Mouse (Mus musculus): Measurements from ENCODE around the gene Psmd3.
A peak's percentile ranks its signal among the peaks of the same experiment; 100 is the strongest.
"Not testable (repeated sequence)": the region's sequence is repeated elsewhere in the genome, so short reads cannot be mapped to it uniquely, and the experiment has no call there.

Psmd3 gene

DNA sequence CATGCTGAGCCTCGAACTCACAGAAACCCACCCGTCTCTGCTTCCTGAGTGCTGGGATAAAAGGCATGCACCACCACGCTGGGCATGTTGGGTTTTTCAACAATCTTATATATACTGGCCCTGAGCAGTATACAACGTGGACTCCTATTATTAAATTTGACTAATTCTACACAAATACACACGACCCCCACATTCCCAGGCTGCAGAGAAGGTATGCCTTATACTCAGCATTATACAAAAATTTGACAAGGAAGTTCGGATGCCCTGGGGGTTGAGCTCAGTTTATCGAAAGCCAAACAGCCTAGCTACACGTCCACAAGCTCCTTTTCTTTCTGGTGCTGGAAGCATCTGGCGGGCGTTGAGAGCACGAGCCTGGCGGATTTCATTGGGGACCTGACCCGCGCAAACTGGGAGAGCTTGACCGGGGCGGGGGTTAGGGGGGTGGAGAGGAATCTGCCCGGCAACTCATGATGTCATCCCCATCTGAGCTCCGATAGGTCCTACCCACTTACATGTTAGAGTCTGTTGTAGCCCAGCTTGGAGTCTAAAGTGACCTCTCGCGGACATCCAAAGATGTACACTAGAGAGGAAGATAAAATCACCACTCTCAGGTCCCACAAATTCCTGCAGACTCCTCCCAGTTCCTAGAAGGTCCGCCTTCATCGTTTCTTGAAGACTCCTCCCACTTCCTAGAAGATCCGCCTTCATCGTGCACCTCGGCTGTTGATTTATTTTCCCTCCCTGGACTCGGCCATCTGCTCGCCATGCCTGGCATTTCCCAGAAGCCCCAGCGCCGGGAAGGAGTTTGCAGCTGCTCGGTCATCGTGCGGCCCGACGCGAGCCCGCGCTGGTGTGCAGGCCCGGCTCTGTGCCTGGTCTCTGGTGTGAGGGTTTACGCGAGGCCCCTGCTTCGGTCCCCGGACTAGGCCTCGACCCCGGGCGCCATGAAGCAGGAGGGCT, at the start of gene Psmd3:
Psmd3 (plus strand) TSS at position 769 of the 960 bp plus-strand sequence.
- peak; percentile 98 for DNase-seq

DNA sequence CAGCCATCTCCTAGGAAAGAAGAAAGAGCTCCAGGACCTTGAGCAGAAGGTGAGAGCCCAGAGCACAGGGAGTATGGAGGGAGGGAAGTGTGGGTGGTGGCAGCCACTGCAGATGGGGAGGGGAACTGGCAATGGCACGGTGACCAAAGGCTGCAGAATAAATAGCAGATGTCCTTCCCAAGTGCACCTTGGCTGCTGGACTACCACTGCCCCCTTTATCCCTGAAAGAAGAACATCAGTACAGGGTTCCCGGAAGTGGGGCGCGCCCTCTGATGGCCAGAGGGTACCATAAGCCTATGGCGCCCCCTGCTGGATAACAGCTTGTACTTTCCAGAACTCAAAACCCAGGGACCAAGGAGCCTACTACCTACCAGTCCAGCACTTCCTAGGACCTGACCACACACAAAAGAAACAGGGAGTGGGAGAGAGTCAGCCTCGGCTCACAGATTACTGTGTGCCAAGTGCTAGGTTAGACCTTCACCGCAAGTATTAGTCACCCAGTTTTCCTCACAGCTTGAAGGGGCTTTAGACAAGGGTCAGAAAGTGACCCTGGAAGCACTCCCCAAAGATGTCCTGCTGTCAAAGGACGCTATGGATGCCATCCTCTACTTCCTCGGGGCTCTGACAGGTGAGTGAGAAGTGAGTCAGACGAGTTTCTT, 46.9 kb upstream of the Psmd3 start:
- peak; percentile 28 for DNase-seq

DNA sequence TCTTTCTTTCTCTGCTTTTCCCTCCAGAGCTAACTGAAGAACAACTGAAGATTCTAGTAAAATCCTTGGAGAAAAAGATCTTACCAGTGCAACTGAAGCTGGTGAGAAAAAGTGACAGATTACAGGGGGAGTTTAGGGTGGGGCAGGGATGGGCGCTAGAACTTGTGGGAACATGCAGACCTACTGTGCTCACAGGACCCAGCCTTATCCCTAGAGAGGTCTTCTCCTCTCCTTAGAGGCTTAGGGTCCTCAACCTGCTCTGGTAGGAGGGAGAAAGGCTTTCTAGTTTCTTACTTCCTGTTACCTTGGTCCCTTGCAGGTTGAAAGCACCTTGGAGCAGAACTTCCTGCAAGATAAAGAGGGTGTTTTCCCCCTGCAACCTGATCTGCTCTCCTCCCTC, 44.9 kb upstream of the Psmd3 start:
- no peak for DNase-seq

DNA sequence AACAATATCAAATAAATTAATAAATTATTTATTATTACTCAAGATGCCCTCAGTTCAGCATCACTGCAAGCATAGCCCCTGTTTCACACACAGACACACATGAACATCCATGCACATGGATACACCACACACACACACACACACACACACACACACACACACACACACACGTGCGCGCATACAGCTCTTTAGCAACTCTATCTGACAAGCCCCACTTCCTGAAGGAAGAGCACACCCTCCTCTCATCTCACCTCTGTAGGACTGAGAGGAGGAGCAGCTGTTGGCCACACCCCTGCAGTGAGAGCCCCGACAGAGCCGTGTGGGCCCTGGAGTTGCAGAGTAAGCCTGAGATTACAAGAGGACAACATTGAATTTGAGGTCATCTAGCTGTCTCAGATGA, 42.3 kb upstream of the Psmd3 start:
- DNase-seq = no peak

DNA sequence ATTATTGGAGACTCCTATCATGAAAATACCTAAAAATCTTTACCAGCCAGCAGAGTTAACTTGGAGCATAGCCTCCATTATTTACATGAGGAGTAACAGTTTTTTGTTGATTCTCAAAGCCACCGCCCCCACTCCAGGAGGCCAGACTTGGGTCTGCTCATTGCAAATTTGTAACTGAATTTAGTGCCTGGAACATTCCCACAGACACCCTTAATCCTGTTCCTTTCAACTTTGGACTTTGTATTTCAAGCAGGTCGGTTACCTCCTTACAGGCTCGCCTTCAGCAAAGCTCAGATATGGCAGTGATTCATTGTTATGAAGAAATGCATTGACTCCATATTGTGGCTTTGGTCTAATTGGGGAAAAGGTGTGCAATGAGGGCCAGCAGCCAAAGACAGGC, 37.6 kb upstream of the Psmd3 start:
- no peak for DNase-seq

DNA sequence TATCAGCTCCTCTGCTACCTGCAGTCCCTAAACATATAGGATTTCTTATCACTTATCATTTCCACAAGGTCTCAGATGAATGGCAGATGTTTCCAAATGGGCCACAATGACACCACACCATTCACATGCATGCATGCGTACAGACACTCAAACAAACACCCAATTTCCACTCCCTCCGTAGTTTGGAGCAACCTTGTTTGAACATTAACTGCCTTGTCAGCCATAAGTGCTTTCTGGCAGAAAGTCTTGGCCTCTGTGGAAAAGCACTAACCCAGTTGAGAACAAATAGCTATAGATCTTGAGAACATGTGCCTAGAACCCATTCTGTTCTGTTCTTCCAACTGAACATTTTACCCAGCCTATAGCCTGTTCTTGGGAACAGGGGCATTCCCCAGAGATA, 36.4 kb upstream of the Psmd3 start:
- peak; percentile 14 for DNase-seq

DNA sequence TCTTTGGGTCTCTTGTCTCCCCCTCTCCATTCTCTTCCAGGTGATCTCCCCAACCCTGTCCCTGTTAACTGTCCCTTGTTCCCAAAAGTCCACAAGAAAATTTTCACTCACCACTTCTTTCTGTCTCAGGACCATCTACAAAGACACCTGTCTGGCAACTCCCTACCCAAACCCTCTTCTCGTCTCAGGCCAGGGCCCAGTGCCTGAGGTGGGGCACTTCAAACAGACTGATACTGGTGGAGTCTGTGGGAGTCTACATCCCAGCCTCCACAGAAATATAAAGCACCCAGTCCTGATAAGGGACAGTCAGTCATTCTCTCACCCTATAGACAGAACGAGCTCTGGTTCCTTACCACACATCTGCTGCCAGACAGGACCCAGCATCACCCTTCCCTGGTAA, 35.9 kb upstream of the Psmd3 start, which contains the start of gene Gsdma2:
Gsdma2 (plus strand) TSS at position 301 of the 400 bp plus-strand sequence.
- DNase-seq = no peak

DNA sequence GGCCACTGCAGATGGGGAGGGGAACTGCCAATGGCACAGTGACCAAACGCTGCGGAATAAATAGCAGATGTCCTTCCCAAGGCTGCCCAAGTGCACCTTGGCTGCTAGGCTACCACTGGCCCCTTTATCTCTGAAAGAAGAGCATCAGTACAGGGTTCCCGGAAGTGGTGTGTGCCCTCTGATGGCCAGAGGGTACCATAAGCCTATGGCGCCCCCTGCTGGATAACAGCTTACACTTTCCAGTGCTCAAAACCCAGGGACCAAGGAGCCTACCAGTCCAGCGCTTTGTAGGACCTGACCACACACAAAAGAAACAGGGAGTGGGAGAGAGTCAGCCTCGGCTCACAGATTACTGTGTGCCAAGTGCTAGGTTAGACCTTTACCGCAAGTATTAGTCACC, 27.3 kb upstream of the Psmd3 start:
- peak; percentile 65 for DNase-seq

DNA sequence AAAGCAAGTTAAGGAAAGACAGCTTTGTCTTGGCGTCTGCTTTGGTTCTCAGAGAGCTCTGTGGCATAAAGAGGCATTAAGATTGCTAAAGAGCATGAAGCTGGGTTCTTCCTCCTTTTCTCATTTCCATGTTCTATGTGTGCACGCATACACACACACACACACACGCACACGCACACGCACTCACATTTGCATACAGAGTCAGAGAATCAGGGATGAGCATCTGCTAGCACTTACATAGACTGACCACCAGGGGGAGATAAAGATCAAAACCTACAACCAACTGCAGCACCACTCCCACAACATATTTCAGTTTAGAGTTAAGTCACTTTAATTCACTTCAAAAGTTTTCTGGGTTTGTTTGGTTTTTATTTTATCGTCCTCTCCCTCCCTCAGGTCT, 21.8 kb upstream of the Psmd3 start:
- DNase-seq = peak; percentile 7

DNA sequence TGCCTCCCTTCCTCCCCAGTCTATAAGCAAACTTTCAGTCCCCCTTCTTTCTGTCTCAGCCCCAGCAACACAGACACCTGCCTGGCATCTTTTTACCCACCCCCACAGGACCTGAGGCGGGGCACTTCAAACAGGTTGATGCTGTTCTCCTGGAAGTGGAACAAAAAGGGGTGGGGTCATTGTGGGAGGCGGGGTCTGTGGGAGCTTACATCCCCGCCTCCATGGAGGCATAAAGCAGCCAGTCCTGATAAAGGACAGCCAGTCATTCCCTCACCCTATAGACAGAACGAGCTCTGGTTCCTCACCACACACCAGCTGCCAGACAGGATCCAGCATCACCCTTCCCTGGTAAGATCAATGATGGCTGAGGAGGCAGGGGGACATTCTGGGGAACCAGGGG, 18.3 kb upstream of the Psmd3 start, which contains the start of gene Gsdma:
Gsdma (plus strand) TSS at position 261 of the 400 bp plus-strand sequence.
- no peak for DNase-seq

DNA sequence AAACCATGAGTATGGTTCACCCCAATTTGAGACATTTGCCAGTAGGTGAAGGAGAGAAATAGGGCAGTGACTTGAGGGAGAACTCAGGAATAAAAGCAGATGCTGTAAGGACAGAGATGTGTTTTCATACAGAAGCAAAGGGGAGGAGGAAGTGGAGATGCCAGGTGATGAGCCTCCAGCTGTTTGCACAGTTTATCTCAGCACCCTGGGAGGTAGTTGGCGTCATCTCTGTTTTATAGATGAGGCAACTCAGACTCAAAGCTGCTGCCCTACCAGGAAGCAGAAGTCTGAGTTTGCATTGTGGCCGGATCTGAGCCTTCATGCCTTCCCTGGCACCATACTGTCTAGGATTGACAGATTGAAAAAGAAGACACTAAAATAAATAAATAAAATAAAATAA, 13.4 kb upstream of the Psmd3 start:
- DNase-seq = no peak

DNA sequence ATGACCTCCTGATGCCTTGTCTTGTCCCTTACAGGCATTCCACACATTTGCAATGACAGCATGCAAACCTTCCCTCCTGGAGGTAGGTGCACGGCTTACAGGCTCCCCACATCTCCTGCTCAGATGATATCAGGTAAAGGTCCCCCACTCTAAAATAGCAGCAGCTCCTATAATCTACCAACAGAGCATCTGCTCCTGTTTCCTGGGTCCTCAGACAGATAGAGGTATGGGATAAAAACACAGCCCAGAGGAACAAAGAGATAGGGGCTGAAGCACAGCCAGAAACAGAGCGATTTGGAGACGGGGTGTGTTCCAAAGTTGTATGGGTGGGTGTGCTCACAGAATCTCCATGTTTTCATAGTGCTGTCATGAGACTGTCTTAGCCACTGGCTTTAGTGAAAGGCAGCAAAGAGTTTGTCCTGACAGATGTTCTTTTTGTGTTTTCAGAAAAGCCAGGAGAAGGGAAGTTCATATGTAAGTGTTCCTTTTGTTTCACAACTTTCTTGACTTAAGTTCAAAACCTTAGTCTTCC, 11.0 kb upstream of the Psmd3 start:
- DNase-seq = no peak

DNA sequence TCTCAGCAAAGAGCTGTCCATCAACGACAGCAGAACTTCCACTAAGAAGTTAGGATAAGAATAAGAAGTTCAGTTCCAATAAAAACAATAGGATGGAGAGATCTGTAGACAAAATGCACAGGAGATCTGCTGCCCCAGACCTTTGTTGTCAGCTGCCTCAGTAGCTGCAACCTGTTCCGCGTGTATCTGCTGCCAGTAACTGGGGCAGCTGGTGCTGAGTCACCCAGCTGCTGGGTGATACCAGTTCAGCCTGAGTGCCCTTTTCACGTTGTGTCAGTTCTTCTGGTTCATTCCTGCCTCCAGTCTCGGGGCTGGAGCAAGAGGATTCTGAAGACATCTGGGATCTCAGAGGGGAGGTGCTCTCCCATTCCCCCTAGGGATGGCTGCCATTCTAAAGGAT, 10.5 kb upstream of the Psmd3 start:
- no peak for DNase-seq

DNA sequence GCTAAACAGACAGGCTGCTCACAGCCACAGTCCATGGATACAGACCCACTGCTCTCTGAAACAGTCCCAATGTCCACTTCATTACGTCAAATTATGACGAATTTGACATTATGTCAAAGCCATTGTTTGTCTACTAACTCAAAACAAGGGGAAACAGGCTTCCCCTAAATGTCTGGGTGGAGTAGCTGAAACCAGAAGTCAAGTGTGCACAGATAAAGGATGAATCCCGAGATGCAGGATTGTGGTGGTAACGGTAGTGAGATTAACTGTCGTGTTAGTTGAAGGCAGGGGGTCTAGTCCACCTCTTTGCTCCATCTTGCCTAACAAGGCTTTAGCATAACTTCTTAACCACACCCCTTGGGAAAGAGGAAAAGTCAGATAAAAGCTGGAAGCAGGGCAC, 9.9 kb upstream of the Psmd3 start:
- no peak for DNase-seq

DNA sequence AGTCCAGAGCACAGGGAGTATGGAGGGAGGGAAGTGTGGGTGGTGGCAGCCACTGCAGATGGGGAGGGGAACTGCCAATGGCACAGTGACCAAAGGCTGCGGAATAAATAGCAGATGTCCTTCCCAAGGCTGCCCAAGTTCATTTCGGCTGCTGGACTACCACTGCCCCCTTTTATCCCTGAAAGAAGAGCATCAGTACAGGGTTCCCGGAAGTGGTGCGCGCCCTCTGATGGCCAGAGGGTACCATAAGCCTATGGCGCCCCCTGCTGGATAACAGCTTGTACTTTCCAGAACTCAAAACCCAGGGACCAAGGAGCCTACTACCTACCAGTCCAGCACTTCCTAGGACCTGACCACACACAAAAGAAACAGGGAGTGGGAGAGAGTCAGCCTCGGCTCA, 9.2 kb upstream of the Psmd3 start:
- peak; percentile 61 for DNase-seq

DNA sequence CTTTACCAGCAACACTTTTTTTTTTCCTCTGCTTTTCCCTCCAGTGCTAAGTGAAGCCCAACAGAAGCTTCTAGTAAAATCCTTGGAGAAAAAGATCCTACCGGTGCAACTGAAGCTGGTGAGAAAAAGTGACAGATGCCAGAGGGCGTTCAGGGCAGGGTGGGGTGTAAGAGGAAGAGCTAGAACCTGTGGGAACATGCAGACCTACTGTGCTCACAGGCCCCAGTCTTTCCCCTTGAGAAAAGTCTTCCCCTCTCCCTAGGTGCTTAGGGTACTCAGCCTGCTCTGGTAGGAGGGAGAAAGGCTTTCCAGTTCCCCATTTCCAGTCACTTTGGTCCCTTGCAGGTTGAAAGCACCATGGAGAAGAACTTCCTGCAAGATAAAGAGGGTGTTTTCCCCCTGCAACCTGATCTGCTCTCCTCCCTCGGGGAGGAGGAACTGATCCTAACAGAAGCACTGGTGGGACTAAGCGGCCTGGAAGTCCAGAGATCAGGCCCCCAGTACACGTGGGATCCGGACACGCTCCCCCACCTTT, 6.5 kb upstream of the Psmd3 start:
- DNase-seq = no peak

DNA sequence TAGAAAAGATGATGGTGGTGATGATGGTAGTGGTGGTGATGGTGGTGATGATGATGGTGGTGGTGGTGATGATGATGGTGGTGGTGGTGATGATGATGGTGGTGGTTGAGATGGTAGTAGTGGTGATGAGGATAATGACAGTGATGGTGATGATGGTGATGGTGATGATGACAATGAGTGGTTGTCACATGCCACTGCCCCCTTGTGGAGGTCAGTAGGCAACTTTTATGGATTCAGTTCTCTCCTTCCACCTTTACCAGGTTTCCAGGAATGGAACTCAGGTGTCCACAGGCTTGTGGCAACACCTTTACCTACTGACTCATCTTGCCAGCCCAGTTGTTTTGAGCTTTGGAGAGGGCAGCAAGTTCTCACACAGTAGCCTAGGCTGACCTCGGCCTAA, 2.3 kb upstream of the Psmd3 start:
- no peak for DNase-seq

DNA sequence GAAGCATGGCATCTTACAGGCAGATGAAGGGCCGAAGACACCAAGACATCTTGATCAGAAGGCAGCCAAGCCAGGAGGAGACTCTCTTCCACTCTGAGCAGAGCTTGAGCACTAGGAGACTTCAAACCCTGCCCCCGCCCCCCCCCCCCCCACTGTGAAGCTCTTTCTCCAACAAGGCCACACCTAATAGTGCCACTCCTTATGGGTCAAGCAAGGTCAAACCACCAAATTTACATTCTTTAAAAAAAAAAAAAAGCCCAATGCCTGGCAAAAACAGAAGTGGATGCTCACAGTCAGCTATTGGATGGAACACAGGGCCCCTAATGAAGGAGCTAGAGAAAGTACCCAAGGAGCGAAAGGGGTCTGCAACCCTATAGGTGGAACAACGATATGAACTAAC, 1.8 kb upstream of the Psmd3 start:
- DNase-seq = not testable (repeated sequence)

DNA sequence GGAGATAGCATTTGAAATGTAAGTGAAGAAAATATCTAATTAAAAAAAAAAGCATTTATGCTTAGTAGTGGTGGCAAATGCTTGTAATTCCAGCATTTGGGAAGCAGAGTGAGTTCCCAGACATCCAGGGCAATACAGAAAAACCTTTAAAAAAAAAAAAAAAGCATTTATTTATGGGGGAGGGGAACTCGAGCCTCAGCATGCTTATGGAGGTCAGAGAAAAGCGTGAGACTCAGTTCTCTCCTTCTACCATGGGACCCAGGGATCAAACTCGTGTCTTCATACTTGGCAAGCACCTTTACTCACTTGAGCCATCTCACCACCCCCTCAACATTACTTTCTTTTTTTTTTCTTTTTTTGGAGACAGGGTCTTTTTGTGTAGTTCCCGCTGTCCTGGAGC, 1.2 kb upstream of the Psmd3 start:
- no peak for DNase-seq

DNA sequence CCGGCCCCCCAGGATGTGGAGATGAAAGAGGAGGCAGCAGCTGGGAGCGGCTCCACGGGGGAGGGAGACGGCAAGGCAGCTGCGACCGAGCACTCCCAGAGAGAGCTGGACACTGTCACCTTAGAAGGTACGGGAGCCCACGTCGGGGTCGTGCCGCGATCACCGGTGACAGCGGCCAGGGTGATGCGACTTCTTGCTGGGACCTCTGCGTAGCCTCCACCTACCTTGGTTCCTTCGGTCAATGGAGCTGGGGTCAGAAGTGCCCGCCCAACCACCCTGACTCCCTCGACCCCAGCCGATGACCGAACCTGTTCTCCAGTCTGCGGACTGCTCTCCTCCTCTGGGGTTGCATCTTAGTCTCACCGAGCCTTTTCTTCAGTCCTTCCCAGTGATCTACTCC, 457 bp downstream of the Psmd3 start:
- peak; percentile 31 for DNase-seq

DNA sequence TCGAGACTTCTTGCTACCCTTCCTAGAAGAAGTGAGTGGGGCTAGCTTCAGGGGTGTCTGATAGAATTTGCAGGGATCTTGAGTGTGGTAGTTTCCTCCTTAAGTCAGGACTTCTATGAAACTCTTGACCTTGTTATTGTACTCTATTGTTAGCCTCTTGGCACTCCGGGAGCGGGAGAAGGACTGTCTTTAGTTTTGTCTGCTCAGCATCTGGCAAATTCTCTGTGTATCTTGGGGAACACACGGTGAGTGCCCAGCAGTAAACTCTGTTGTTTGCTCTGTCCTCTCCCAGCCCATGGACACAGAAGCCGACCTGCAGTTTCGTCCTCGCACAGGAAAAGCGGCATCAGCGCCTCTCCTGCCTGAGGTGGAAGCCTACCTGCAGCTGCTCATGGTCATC, 3.3 kb downstream of the Psmd3 start:
- DNase-seq = peak; percentile 21

DNA sequence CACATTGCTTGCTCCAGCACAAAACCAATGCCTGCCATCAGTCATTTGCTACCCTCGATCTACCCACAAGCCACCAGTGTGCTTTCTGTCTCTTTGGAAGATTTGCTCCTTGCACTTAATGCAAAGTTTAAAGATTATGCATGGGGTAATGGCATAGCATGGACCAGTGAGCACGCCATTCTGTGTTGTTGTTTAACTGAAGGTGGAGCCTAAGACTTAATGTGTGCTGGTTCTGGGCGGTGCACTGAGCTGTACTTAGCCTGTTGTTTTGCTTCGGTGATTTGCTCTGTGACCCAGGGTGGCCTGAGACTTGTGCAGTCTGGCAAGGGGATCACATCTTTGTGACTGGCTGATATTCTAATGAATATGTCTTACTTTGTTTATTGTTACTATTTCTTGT, 4.6 kb downstream of the Psmd3 start:
- peak; percentile 70 for DNase-seq

DNA sequence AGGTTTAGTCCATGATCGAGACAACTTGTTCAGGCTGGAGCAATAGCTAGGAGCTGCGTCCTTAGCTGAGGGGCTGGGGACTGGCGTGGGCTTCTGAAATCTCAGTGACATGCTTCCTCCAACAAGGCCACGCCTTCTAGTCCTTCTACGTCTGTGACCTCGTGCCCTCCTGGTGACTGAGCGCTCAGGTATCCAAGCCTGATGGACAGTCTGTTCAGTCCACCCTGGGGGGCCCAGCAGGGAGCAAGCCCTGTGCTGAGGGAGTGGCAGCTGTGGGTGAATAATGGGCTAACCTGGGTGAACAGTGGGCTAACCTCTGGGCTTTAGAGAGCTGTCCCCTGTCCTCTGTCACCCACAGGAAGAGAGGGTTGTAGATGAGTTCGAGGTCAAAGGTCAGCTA, 5.7 kb downstream of the Psmd3 start:
- DNase-seq = no peak

DNA sequence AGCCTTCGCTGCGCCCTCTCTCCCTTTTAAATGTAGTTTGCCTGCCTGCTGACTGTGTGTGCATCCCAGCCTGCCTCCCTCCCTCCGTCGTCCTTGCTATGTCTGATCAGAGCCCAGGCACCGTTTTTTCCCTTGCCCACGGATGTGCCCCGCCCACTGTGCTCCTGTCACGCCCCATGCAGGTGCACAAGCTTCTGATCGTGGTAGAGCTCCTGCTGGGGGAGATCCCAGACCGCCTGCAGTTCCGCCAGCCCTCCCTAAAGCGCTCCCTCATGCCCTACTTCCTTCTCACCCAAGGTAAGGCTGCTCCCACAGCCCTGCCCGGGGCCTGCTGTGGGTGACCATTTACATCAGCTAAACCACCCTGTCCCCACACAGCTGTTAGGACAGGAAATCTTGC, 10.8 kb downstream of the Psmd3 start:
- peak; percentile 21 for DNase-seq
